Mouse (Mus musculus): ENCODE data around the gene Dhx16.

DNA sequence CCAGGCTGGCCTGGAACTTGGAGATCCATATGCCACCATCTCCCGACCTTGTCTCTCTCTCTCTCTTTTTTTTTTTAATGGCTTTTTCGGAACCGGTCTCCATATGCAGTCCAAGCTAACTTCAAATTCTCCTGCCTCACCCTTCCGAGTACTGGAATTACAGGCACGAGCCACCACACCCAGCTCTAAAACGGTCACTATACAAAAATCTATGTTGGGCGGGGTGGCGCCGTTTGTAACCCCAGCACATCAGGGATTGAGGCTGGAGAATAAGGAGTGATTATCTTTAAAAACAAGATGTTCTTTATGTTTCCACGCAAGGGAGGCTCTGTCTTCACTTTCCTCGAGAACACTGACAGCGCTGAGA, 18.8 kb upstream of the Dhx16 start:
- no peak for TF ChIP-seq USF1 (IDR thresholded peaks at IDR 0.05; ENCODE audit: low read depth)
- TF ChIP-seq MYOD1 (IDR thresholded peaks at IDR 0.05; ENCODE audit: control insufficient read depth, insufficient read length, low read depth), result no peak

Measured in C2C12 (cell line).